Mouse (Mus musculus): ENCODE results near the gene Atp5g2.
A peak's percentile ranks its signal among the peaks of the same experiment; 100 is the strongest.

Atp5g2 gene

GRCm38 (mm10) chr15:102672215-102673071 lies at the start of gene Atp5g2:
Gene Atp5g2, minus strand, starts transcription at chr15:102672352.
- peak in 1 of 2 experiments; percentile 35 for DNase-seq

- DNase-seq = no peak
These were observed 49.1 kb upstream of the Atp5g2 start for GRCm38 (mm10) chr15:102721016-102721898.

GRCm38 (mm10) chr15:102716132-102716531 lies 44.0 kb upstream of the Atp5g2 start:
- DNase-seq = no peak

- peak in 1 of 2 experiments; percentile 41 for DNase-seq
These were observed 35.7 kb upstream of the Atp5g2 start for GRCm38 (mm10) chr15:102707736-102708269.

GRCm38 (mm10) chr15:102705923-102706503 lies 33.9 kb upstream of the Atp5g2 start:
- no peak for DNase-seq

- peak; percentile 55 to 63 for DNase-seq
These were observed 33.2 kb upstream of the Atp5g2 start for GRCm38 (mm10) chr15:102705226-102705894.

DNA sequence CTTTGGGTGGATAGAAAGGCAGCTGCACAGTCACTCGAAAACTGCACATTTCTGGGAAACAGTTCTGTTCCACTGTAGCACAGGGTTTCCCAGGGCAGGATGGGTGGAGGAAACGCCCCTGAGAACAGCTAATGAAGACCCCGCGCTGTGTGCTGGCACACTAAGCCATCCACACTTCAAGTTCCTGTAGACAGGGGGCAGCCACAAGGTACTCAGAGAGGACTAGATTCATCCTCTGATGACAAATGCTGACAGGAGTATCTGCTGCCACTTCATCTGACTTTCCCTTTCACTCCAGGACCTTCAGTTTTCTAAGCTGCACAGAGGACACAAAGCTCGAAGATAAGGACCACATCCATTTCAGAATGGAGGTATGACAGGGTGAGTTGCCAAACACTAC lies 32.7 kb upstream of the Atp5g2 start:
- DNase-seq = peak; percentile 42 to 44

GRCm38 (mm10) chr15:102702972-102703371 lies 30.8 kb upstream of the Atp5g2 start:
- no peak for DNase-seq

DNA sequence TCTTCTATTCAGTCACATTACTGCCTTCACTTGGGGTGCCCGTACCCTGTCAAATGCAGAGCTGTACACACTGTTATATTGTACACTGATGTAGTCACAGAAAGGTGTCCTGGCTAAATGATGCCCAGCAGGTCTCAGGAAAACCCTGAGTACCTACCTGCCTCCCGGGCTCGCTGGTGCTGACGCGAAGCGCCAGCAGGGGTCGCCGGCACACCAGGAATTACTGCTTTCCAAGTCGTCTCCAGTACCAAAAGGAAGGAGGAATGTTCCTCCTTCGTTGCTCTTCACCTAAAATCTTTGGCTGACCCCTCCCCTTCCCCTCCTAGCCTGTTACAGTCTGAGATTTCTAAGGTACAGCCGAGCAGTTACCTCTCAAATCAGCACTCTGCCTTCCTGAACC lies 26.0 kb upstream of the Atp5g2 start:
- DNase-seq = peak; percentile 94 to 95

DNA sequence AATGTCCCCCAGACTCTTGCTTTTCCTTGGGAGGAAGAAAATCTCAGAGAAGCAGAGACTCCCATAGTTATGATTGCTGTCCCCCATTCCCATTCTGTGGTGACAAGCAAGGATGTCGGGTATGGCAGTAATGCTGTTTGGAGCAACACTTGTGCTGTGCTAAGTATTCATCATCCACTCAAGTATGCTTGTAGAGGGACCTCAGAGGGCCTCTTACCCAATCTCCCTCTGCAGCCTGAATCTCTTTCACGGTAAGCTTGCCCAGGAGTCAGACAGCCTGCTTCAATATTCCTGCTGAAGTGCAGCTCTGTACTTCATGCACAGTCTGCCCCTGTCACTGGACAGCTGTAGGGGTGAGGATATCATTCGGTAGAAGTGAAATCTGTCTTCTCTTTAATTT lies 24.7 kb upstream of the Atp5g2 start:
- DNase-seq = no peak

DNA sequence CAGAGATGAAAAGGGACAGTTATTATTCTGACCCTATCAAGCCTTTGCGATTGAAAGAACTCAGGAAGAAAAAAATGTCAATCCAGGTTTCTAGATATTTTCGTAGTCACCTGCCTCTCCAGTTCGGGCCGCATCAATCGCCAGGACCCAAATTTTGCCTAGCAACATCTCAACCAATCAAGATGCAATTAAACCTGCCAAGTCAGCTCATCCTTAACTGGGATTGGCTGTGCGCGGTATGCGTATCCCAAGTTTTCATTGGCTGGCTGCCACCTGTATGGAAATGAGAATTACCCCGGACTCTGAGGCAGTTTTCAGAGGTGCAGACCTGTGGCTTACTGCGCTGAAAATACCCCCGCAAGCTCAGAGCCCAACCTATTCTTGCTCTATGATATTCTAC lies 21.4 kb upstream of the Atp5g2 start:
- DNase-seq = peak; percentile 94 to 96

DNA sequence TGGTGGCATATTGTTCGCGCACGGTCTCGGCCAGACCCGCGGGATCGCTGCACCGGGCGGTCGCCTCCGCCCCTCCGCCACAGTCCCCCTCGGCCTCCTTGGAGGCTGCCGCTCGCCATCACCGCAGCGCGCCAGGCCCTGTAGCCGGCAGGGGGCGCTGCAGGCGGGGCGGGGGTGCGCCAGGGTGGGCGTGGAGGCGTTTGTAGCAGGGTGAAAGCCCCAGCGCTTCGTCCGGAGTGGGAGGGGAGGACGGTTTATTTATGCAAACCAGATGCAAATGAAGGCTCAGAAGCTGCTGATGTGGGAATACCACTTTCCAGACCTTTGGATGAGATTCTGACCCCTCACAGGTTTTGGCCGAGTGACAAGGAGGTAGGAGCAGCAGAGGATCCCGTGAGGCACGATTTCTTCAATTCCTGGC lies 20.8 kb upstream of the Atp5g2 start:
- DNase-seq = peak; percentile 90 to 93

GRCm38 (mm10) chr15:102692321-102692804 lies 20.2 kb upstream of the Atp5g2 start:
- peak; percentile 49 to 68 for DNase-seq

DNA sequence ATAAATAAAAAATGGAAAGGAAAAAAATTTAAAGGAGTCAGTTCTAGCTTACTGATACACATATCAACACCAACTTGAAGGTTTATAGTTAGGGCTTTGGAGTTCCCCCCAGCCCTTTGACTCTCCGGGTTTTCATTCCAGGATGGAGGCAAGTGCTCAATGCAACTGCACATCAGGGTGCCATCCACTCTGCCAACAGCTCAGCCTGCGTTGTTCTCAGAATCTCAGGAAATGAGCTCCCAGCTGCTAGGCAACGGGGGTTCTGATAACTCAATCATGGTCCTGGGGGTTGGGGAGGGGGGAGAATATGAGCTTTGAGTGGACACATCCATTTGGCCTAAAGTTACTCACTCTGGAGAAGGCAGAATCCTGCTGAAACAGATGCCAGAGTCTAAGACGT lies 13.6 kb upstream of the Atp5g2 start:
- peak; percentile 67 to 75 for DNase-seq

DNA sequence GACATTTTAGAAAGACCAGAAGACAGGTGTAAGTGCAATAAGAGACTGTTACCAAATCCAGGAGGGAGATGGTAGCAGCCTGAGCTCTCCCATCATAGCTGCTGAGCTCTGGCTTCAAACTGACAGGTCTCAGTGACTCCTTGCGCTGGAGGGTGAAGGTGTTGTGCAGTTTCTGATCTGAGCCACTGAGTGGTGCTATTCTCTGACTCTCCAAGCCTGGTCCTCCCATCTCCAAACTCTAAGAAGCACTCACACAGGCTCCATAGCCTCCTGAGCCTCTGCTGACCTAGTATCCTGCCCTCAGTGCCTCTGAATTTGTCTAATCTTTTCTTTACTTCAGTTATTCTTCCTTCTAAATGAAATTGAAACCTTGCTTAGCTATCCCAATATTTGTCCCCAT lies 11.5 kb upstream of the Atp5g2 start:
- DNase-seq = peak; percentile 52 to 63

GRCm38 (mm10) chr15:102676345-102676744 lies 4.2 kb upstream of the Atp5g2 start:
- DNase-seq = peak in 1 of 2 experiments; percentile 45

- DNase-seq = peak; percentile 55 to 56
These were observed 1.4 kb upstream of the Atp5g2 start for GRCm38 (mm10) chr15:102673548-102673947.

GRCm38 (mm10) chr15:102671721-102672214 lies 384 bp downstream of the Atp5g2 start:
- peak; percentile 92 to 94 for DNase-seq

DNA sequence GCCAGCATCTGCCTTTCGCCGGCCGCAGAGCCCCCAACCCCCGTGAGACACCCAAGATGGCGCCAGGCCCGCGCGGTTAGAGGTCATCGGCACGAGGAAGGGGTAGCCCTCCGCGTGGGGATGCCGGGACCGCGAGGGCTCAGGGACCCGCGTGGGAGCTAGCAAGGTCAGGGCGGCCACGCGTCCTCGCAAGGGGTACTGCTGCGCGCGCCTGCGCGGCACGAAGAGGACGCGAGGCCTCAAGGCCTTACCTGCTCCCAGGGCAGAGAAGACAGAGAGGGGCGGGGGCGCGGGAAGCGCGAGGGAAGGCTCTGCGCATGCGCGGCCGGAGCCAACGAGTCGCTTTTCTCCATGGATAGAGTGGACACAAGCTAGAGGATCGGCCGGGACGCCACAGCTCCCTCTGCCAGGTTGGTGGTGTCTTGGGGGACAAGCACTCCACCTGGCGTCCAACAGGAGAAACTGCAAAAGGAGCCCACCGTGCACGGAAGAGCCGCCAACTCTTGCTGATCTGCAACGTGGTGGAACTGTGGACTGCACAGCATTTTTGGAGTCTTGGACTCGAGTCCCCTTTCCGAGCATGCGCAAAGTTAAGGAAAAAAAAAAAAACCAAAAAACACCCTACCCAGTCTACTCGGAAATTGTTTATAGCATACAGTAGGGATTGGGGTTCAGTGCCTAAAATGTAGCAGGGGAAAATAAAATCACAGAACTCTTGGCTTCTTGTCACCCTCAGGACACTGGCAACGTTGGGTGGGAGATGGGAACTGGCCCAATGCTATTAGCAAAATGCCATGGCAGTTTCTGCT lies 1.2 kb downstream of the Atp5g2 start:
- DNase-seq = peak; percentile 100

DNA sequence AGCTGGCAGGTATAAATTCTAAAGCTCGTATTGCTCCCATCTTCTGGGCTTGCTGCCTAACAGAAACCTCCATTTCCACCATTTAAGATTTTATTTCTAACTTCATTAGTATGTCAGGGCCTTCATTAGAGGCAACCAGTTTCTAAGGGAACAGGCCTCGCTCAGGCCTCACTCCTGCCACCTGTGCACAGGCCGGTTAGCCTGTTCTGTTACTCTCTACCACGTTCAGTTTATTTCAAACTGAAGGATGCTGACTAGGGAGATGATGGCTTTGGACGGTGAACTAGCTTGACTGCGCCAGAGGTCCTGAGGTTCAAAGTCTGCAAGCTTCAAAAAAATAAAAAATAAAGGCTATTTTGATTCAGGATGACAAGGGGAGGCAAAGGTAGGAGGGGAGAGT lies 1.9 kb downstream of the Atp5g2 start:
- DNase-seq = peak; percentile 39 to 62

- no peak for DNase-seq
These were observed 2.6 kb downstream of the Atp5g2 start for GRCm38 (mm10) chr15:102669571-102669970.

Measured in cerebellum, postnatal 10 days (tissue).